Mouse (Mus musculus) inflammation-experienced regulatory T-cells (primary cell): ENCODE results near the gene Col4a5. TPM values are rescaled to one million over a fixed set of nuclear protein-coding genes. Genes with fewer than 3 reads are reported as not detected.

Experiments
- polyA plus RNA-seq, 2 experiments: library from polyadenylated mRNA; unstranded; fragments of 100-300 nt; shearing (Covaris generic); gene quantifications; one replicate each; pipeline ENCODE4 v1.2.1; 2017

The Col4a5 gene
- under 1 TPM in 1 of 2 experiments, not detected in 1; 0.10 TPM for polyA plus RNA-seq

DNA sequence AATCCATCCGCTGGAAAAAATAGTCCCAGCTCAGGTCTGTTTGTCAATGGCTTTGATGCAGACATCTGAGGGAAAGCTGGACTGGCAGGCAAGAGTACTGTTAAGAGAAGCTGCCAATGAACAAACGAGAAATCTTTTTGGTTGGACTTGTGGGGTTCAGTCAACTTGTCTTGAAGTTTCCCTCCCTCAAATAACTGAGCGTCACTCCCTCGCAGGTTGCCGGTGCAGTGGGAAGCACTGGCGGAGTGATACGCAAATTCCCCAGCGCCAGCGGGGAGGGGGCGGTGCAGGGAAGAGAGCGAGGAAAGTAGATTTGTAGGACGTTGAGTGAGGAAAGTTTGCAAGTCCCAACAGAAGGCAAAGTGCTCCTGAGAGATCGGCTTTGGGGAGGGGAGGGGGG lies at the start of gene Col4a5:
Gene Col4a5, plus strand, starts transcription at position 276 of the 400 bp plus-strand sequence.

DNA sequence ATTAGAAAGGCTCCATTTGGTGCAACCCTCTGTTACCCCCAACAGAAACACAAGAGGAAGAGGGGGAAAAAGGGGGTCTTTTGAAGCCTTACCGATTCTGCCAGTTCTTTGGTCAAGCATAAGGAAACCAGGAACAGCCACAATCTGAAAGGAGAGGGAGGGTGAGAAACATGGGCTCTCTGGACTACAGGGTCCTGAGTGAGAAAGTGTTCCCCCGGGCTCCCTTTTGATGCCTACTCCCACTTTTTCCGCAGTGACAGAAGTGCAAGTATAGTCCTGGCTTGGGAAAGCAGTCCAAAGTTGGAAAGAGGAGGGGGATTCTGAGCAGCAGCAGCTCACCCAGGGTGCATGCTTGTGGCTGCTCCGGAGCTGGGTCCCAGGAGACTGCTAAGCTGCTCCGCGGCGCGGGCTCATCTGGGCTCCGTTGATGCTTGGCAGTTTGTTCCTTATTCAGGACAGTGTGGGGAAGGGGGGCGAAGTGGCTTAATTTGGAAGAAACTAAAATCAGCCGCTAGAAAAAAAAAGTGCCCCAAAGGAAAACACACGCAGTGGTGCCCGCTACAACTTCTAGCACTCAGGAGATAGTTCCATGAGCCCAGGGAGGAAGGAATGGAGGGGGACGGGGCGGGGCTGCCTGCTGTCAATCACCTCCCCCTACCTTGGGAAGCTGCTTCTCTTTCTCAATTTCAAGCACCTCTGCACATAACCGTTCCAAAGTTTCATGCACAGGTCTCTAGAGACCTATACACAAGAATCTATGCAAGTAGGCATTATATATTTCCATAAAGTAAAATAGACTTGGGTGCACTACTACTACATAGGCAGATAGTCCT lies 1.5 kb upstream of the Col4a5 start, which contains the start of gene Col4a6:
Gene Col4a6, minus strand, starts transcription at position 607 of the 833 bp plus-strand sequence.

DNA sequence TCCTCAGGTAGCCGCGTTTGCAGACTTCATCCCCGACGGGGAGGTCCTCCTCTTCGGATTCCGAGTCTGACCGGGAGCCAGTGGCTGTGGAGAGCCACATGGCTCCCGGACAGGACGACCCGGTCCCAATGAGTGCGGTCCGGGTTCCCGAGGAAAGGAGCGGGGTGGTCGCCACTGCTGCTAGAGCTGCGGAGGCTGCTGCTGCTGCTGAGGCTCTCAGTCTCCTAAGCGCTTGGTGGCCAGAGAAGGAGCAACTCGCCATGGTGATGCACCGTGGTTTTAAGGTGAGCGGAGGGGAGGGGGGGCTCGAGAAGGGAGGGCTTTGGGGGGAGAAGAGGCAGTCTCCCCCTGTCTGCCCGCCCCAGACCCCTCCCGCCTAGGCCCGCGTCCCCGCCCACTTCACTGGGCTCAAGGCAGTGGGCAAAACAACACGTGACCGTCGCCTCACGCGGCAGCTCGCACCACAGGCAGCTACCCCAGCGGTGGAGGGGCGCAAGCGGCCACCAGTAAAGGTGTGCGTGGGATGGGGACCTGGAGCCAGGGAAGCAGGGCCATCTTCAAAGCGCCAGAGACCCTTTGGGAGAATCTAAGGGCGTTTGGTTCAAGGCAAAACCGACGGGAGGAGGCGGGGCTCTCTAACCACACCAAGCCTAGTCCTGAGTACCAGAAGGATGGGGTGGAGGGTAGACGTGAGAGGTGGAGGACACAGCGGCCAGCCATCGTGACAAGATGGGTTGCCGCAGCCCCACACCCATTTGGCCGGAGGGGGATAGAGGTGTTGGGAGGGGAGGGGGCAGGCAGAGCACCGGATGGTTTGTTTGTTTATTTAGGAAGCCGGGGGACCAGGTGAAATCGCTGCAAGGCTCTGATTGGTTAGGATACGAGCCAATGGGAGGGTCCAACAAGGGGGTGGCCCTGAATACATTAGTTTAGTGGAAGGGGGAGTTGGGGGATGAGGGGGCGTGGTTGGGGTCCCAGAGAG lies 250.0 kb downstream of the Col4a5 start, which contains the start of gene Irs4:
Gene Irs4, minus strand, starts transcription at position 327 of the 982 bp plus-strand sequence.

Other genes starting within 250 kb of the Col4a5 start
- gene Col4a6, start 1.3 kb upstream of the Col4a5 start, polyA plus RNA-seq = not detected
- gene Irs4, start 249.9 kb downstream of the Col4a5 start, polyA plus RNA-seq = not detected